ENCODE assay signal across 25 mouse cellular contexts in the genomic region with DNA sequence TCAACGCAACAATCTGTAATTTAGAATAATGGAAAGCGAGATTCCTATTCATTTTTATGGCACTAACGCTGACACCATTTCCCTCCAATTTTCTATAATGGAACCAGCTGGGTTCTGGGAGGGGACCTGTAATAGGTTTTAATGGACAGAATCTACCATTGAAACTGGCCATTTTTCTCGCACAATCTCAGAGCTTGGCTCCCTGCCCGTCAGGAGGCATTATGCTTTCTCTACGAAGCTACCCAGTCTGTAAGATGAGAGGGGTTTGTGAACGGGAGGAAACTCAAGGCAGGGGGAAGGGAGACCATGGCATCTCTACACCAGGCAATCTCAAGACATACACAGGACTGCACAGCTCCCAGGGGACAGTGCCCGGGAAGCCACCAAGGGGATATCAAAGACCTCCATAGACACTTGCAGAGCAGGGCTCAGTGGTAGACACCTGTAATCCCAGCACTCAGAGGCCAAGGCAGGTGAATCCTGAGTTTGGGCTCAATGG.
DNase-seq lines count a peak whose midpoint lies in the region; ATAC-seq and TF ChIP-seq lines count a peak whose summit lies in the region.
"Had no signal": no experiment of that assay in that cellular context is flagged by ENCODE, and none has a peak within 500 bp of the region (broad histone marks: within the 10 kb centered on the region; RNA-seq: fewer than 3 reads in every experiment).

No protein-coding gene starts in this region.

- 0 out of 2 replicates have a peak, but pooled peaks have one; percentile 15 for ATAC-seq in embryonic facial prominence, embryonic 12.5 days (ENCODE audit: insufficient number of reproducible peaks, insufficient read depth, low FRiP score, low TSS enrichment)
- ATAC-seq in forebrain, embryonic 15.5 days (replicated peaks) = 0 out of 2 replicates have a peak, but pooled peaks have one; percentile 32
- ATAC-seq in forebrain, postnatal 0 days = no peak
- ATAC-seq: hindbrain, postnatal 0 days; inflammation-experienced regulatory T-cells, adult 6 months; intestine, embryonic 16.5 days; Patski had no signal

- H3K4me2 ChIP-seq in embryonic facial prominence, embryonic 12.5 days (replicated peaks) = no peak overlapping the region
- H3K4me2 ChIP-seq in forebrain, embryonic 15.5 days (replicated peaks) = no peak overlapping the region
- H3K4me2 ChIP-seq in forebrain, postnatal 0 days (ENCODE audit: low read depth) = no peak overlapping the region
- H3K4me2 ChIP-seq: heart, embryonic 12.5 days; heart, embryonic 15.5 days; hindbrain, embryonic 14.5 days had no signal

- no peaks in the 10 kb centered on the region for H3K27me3 ChIP-seq in embryonic facial prominence, embryonic 12.5 days
- H3K27me3 ChIP-seq in embryonic facial prominence, embryonic 10.5 days (replicated peaks; ENCODE audit: low read depth, poor library complexity, severe bottlenecking) = no peaks in the 10 kb centered on the region; the same call in 1 of the 2 replicates
- no peaks in the 10 kb centered on the region for H3K27me3 ChIP-seq in forebrain, embryonic 15.5 days
- H3K27me3 ChIP-seq in forebrain, embryonic 10.5 days (ENCODE audit: poor library complexity, severe bottlenecking) = no peaks in the 10 kb centered on the region; the same call in 1 of the 2 replicates
- no peaks in the 10 kb centered on the region for H3K27me3 ChIP-seq in forebrain, postnatal 0 days (ENCODE audit: insufficient read depth, low read length)
- H3K27me3 ChIP-seq: heart, embryonic 15.5 days; Patski had no signal

- no peak for DNase-seq in embryonic facial prominence, embryonic 10.5 days (ENCODE audit: low spot score)
- no peak for DNase-seq in forebrain, embryonic 10.5 days (ENCODE audit: extremely low spot score, low spot score)
- DNase-seq in right cerebral cortex, postnatal 4 days = peak; percentile 8
- no peak for DNase-seq in right cerebral cortex, adult 2 months (ENCODE audit: low spot score in 2 of 2)
- peak; percentile 33 for DNase-seq in forebrain, postnatal 0 days
- DNase-seq in lung, postnatal 14 days = no peak
- DNase-seq: adrenal gland, adult 2 months; adrenal gland, postnatal 14 days; cerebellum, adult 11-12 months; cerebellum, adult 8-10 months; cerebellum, postnatal 36 days; gastrocnemius, adult 2 months; gastrocnemius, postnatal 14 days; heart, adult 18-20 months; kidney, adult 18-20 months had no signal

- no peak overlapping the region for H3K9ac ChIP-seq in embryonic facial prominence, embryonic 12.5 days
- no peak overlapping the region for H3K9ac ChIP-seq in forebrain, embryonic 15.5 days (replicated peaks)
- no peak overlapping the region for H3K9ac ChIP-seq in forebrain, postnatal 0 days
- H3K9ac ChIP-seq: heart, embryonic 12.5 days; heart, embryonic 15.5 days; hindbrain, embryonic 14.5 days had no signal

- 64% methylated on average over 8 of the region's 8 CpGs for WGBS in embryonic facial prominence, embryonic 12.5 days
- 77% methylated on average over 8 of the region's 8 CpGs for WGBS in embryonic facial prominence, embryonic 10.5 days
- 36% methylated on average over 8 of the region's 8 CpGs for WGBS in forebrain, embryonic 15.5 days
- WGBS in forebrain, embryonic 10.5 days = 81% methylated on average over 8 of the region's 8 CpGs
- 42% methylated on average over 8 of the region's 8 CpGs for WGBS in forebrain, postnatal 0 days

- no peak overlapping the region for H3K27ac ChIP-seq in embryonic facial prominence, embryonic 12.5 days
- H3K27ac ChIP-seq in embryonic facial prominence, embryonic 10.5 days (replicated peaks) = no peak overlapping the region
- H3K27ac ChIP-seq in forebrain, embryonic 15.5 days (replicated peaks) = no peak overlapping the region
- no peak overlapping the region for H3K27ac ChIP-seq in forebrain, embryonic 10.5 days
- no peak overlapping the region for H3K27ac ChIP-seq in forebrain, postnatal 0 days (ENCODE audit: low read depth, low read length)
- H3K27ac ChIP-seq: gastrocnemius, adult 2 months; heart, embryonic 15.5 days; hindbrain, embryonic 14.5 days; hindbrain, postnatal 0 days had no signal

- H3K9me3 ChIP-seq in embryonic facial prominence, embryonic 12.5 days = no peaks in the 10 kb centered on the region; the same call in 1 of the 2 replicates
- no peaks in the 10 kb centered on the region for H3K9me3 ChIP-seq in embryonic facial prominence, embryonic 10.5 days
- no peaks in the 10 kb centered on the region for H3K9me3 ChIP-seq in forebrain, embryonic 15.5 days
- no peaks in the 10 kb centered on the region for H3K9me3 ChIP-seq in forebrain, embryonic 10.5 days
- H3K9me3 ChIP-seq in forebrain, postnatal 0 days (ENCODE audit: low read length) = no peaks in the 10 kb centered on the region
- H3K9me3 ChIP-seq: heart, embryonic 12.5 days; heart, embryonic 15.5 days had no signal

- no peaks in the 10 kb centered on the region for H3K4me1 ChIP-seq in embryonic facial prominence, embryonic 12.5 days
- H3K4me1 ChIP-seq in embryonic facial prominence, embryonic 10.5 days = no peaks in the 10 kb centered on the region
- peaks cover 8% of the 10 kb centered on the region for H3K4me1 ChIP-seq in forebrain, embryonic 15.5 days
- H3K4me1 ChIP-seq in forebrain, embryonic 10.5 days = peaks cover 10% of the 10 kb centered on the region
- H3K4me1 ChIP-seq in forebrain, postnatal 0 days (ENCODE audit: insufficient read depth) = no peaks in the 10 kb centered on the region
- H3K4me1 ChIP-seq: heart, embryonic 12.5 days; heart, embryonic 15.5 days had no signal

- H3K4me3 ChIP-seq in embryonic facial prominence, embryonic 12.5 days = no peak overlapping the region
- H3K4me3 ChIP-seq in embryonic facial prominence, embryonic 10.5 days = no peak overlapping the region
- H3K4me3 ChIP-seq in forebrain, embryonic 15.5 days = no peak overlapping the region
- no peak overlapping the region for H3K4me3 ChIP-seq in forebrain, embryonic 10.5 days
- H3K4me3 ChIP-seq in forebrain, postnatal 0 days (ENCODE audit: low read depth, low read length) = no peak overlapping the region
- H3K4me3 ChIP-seq: erythroblast, embryonic 14.5 days; gastrocnemius, adult 2 months; heart, embryonic 12.5 days; heart, embryonic 15.5 days had no signal

- H3K36me3 ChIP-seq in embryonic facial prominence, embryonic 12.5 days = no peaks in the 10 kb centered on the region
- no peaks in the 10 kb centered on the region for H3K36me3 ChIP-seq in embryonic facial prominence, embryonic 10.5 days (replicated peaks)
- no peaks in the 10 kb centered on the region for H3K36me3 ChIP-seq in forebrain, embryonic 15.5 days
- H3K36me3 ChIP-seq in forebrain, embryonic 10.5 days (replicated peaks) = no peaks in the 10 kb centered on the region
- no peaks in the 10 kb centered on the region for H3K36me3 ChIP-seq in forebrain, postnatal 0 days (ENCODE audit: insufficient read depth)
- H3K36me3 ChIP-seq: heart, embryonic 12.5 days; heart, embryonic 15.5 days had no signal

- TF ChIP-seq CTCF in forebrain, postnatal 0 days (IDR thresholded peaks at IDR 0.05; ENCODE audit: low read depth) = no peak

Comparison
In these comparisons a context has a peak if more than half of its experiments do, and no peak if none do; other contexts are left out.
1. DNase-seq: peak in right cerebral cortex, postnatal 4 days (single experiment) and forebrain, postnatal 0 days (single experiment); none in embryonic facial prominence, embryonic 10.5 days (single experiment), forebrain, embryonic 10.5 days (single experiment), right cerebral cortex, adult 2 months (0 of 2) and lung, postnatal 14 days (single experiment).